Mouse (Mus musculus) frontal cortex, adult (tissue): ENCODE data around the gene Ctsh.

Experiments
- ATAC-seq: cut with Nextera tagmentation; 2 replicates; pipeline ENCODE4 v1.9.2; 2017; ENCODE audit warnings: mild to moderate bottlenecking, moderate library complexity, mixed read lengths; ENCODE audit not compliant: low TSS enrichment

The Ctsh gene

DNA sequence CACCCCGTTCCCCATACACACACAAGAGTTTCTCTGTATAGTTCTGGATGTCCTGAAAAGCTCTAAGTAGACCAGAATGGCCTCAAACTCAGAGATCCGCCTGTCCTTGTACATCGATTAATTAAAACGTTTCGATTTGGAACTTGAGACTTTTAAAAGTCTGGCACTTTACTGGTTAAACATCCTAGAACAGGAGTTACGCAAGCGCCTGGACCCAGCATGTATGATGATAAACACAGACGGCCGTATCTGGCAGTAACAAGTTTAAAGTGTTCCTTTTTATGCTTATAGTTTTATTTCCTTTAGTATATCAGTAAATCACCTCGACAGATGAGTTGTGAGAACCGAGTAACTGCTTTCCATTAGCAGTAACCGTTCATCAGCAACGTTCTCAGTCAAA is 59.2 kb downstream of the Ctsh start:
- no peak for ATAC-seq

DNA sequence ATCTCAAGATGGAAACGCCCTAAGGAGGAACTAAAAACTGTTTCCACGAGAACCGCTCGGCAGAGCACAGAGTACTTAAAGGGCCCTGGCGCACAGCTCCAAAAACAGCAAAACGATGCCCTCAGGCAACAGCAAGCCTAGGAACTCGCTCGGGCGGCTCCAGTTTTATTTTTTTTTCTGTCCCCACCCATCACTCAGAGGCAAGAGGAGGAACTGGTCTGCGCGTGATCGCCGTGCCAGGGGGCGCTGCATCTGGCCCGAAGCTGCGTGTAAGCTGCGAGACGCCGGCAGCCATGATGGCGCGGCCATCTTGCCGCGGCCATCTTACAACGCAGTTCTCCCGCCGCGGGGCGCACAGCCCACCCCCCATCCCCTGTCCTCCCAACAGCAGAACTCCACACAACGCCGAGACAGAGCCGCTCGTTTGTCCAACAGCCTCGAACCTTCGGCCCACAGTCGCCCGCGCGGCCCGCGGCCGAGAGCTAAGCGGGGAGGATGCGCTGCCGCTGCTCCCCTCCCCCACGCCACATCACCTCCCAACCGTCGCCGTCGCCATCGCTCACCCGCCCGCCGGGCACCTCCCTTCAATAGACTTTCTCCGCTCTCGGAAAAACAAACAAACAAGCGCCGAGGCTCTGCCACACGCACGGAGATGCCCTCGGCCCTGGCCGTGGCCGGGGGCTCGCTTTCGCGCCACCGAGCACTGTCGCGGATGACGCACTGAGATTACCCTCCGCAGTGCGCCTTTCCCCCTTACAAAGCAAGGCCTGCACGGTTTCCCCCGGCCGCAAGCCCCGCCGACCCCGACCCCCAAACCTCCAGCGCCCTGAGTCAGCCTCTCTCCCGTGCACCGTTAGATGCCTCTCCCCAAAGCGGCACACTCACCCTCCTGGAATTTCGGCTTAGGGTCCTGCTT is 60.0 kb downstream of the Ctsh start:
- peak; percentile 79 for ATAC-seq

DNA sequence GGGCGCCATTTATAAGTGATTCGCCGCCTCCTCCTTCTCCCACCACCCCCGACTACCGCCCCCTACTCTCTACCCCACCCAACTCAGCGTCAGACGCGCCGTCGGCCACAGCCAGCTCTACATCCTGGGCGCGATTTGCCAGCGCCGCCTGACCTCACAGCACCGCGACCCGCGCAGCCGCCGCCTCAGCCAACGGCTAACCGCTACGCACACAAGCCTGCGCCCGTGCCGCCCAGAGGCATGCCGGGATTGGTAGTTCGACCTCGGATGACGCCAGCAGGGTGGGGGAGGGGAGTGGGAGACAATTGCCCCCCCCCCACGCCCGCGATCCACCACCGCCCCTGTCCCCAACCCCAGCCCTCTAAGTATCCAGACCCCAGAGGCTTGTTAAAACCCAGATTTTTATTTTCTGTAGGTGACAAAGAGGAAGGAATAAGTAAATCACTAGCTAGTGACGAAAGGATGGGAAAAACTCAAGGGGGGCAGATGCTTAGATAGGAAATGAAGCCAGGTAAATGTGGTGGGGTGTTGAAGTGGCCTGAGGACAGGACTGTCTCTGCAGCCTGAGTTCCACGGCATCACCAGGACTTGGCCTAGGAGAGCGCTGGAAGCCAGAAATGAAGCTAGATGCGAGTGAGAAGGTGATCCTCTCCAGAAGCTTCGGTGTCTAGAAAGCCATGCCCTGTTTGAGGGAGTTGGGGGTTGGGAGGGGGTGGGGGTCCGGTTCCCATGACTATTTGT is 60.8 kb downstream of the Ctsh start, which contains the start of gene Morf4l1:
Gene Morf4l1, minus strand, starts transcription at position 208 of the 741 bp plus-strand sequence.
- ATAC-seq = peak; percentile 95

DNA sequence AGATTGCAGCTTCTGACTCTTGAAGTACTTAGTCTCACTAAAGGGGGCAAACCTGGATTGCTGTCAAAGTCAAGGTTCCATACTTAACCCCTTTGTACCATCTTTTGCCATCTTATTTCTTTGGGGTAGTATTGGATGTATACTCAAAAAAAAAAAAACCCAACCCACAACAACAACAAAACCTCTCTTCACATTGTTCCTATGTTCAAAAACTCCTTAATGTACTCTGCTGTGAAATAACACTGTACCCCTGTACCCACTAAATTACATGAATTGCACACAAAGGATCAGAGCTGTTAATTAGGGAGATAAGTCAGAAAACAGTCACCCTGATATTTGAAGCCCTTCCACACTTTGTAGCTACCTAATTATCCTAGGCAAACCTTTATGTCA is 61.4 kb downstream of the Ctsh start:
- ATAC-seq = no peak

DNA sequence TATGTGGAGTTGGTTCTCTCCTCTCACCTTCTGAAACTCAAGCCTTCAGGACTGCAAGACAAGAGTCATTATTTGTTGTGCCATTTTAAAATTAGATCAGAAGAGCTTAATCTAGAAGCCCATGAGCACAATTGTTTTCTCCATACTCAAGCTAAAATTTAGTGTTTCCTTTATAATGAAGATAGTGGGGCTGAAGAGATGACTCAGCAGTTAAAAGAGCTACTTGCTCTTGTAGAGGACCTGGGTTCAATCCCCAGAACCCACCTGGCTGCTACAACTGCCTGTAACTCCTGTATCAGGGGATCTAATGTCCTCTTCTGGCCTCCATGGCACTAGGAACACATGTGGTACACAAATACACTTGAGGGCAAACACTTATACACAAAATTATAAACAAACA is 63.3 kb downstream of the Ctsh start:
- no peak for ATAC-seq

DNA sequence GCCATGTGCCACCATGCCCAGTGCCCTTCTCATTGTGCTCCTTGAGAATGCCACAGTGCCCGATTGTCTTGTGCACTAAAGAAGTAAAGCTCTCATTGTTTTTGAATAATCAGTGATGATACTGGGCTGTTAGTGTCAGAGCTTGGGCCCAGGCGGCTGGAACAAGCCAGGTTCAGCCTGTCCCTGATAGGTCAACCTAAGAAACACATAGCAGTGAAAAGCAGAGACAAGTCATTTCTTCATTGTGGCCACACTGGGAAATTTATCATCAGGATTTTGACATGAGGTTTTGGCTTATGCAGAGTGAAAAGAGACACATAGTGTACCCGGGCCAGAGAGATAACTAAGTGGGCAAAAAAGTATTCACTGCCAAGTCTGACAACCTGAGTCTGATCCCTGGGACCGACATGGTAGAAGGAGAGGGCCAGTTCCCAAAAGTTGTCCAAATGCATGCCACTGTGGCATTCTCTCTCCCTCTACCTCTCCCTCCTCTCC is 68.3 kb downstream of the Ctsh start:
- no peak for ATAC-seq

DNA sequence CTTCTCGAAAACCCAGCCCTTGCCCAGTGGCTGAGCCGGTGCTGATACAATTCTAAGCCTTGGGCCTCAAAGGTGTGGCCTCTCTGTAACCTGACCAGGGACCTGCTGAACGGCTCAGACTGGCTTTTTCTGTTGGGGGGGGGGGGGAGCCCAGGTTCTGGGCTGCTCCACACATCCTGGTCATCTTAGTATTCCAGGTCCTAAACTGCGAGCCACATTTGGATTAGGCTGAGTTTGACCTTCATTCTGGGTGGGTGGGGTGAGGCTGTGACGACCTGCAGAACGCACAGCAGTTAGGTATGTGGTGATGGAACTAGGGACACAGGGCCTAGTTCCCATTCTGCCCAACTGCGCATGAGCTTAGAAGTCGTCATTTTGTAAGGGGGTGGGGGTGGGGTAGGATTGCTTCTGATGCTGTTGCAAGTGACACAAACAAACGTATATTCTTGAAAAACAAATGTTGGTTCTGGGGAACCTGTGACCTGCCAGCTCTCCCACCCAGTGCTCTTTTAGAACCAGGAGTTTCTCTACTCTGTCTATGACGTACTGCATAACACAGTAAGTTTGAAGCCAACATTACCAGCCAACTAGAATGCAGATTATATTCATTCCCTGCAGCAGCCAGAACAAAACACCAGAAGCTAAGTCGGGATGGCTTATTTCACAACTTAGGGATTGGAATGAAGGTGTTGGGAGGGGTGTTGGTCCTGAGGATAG is 70.4 kb downstream of the Ctsh start:
- ATAC-seq = peak; percentile 46; the same call in 1 of the 2 replicates

DNA sequence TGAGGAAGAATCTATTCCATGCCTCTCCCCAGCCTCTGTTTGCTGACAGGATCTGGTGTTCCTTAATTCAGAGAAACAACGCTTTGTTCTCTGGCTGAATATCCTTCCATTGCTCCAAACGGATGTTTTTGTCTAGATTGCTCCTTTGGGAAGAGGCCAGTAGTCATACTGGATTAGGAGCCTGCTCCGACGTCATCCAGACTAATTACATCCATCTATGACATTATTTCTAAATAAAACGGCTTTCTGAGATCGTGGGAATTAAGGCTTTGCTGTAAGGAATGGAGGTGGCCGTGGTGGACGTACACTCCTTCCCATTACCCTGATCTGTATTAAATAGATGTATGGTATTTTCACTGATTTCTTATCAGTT is 70.9 kb downstream of the Ctsh start:
- ATAC-seq = no peak
